Mouse (Mus musculus) erythroblast, embryonic 14.5 days (primary cell): ENCODE measurements around the gene Itga9. TPM values are rescaled to one million over a fixed set of nuclear protein-coding genes. Genes with fewer than 3 reads are reported as not detected.

Experiments used
- H3K27me3 ChIP-seq: 2 replicates; pipeline ENCODE4 v1.6.1; 2012; ENCODE audit warnings: inconsistent platforms; ENCODE audit not compliant: control insufficient read depth
- H3K36me3 ChIP-seq: 2 replicates; pipeline ENCODE4 v1.6.1; 2012; ENCODE audit warnings: mild to moderate bottlenecking, inconsistent platforms; ENCODE audit not compliant: control insufficient read depth
- H3K4me1 ChIP-seq: 2 replicates; pipeline ENCODE4 v1.6.1; 2012; ENCODE audit warnings: inconsistent platforms; ENCODE audit not compliant: control insufficient read depth
- H3K4me3 ChIP-seq: replicated peaks from 2 replicates; pipeline ENCODE3; 2012; ENCODE audit warnings: moderate library complexity, mild to moderate bottlenecking, inconsistent platforms
- H3K9me3 ChIP-seq: 2 replicates; pipeline ENCODE4 v1.6.1; 2012; ENCODE audit warnings: low read length, inconsistent platforms, mixed read lengths; ENCODE audit not compliant: control insufficient read depth
- GATA1 ChIP-seq: IDR thresholded peaks from 2 replicates; pipeline ENCODE4 v1.6.1; 2012; ENCODE audit warnings: low read length, inconsistent platforms, mixed read lengths
- TAL1 ChIP-seq: IDR thresholded peaks from 3 replicates; pipeline ENCODE4 v1.6.1; 2012; ENCODE audit warnings: low read length, inconsistent platforms, mixed read lengths
- polyA plus RNA-seq: library from polyadenylated mRNA; stranded (reverse); fragments of >175 nt; gene quantifications from 2 replicates; pipeline ENCODE4 v1.2.3, GENCODE M21; 2012

Itga9 gene
- polyA plus RNA-seq, 1 experiment, result under 0.01 TPM

DNA sequence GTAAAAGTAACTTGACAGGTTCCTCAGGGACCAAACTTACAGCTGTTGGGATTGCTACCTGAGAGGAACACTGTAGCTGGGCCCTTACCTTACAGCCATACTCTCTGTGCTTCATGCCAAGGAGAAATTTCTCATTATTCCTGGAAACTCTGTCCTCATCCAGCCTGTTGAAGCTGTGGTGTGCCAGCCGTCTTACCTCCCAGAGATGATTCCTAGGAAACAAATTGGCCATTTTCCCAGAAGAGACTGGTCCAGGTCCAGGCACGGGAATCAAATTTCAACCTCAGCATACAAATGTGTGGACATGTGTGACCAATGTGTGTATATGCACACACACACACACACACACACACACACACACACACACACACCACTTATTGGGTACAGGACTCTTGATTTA, 172.1 kb downstream of the Itga9 start:
- TF ChIP-seq GATA1, result no peak
- no peak for TF ChIP-seq TAL1
- Histone ChIP-seq H3K36me3 (no peaks in the 10 kb centered on the region), H3K9me3 (no peaks in the 10 kb centered on the region), H3K4me3 (no peak overlapping the region), H3K4me1 (no peaks in the 10 kb centered on the region), H3K27me3 (no peaks in the 10 kb centered on the region)

GRCm38 (mm10) chr9:118784621-118785020, 178.1 kb downstream of the Itga9 start:
- Histone ChIP-seq H3K36me3 (no peaks in the 10 kb centered on the region), H3K27me3 (no peaks in the 10 kb centered on the region), H3K4me3 (no peak overlapping the region), H3K9me3 (no peaks in the 10 kb centered on the region), H3K4me1 (no peaks in the 10 kb centered on the region)
- no peak for TF ChIP-seq GATA1
- TF ChIP-seq TAL1, result no peak

DNA sequence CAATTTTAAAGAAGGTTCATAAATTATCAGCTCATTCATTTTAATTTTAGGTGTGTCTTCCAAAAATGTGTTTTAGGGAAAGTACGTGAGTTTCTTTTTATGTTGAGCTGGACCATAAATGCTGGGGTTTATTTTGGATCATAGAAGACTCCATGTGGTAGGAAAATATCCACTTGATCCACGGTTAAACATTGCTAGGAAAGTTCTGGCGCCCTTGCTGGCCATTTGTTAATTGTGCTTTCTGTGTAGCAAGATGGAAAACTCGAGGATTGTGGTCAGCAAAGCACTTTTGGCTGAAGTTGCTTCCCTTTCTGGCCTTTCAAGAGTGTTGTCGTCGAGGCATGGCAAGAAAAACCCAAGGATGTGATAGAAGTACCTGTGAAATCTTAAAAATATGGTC, 179.3 kb downstream of the Itga9 start:
- no peaks in the 10 kb centered on the region for H3K27me3 ChIP-seq
- no peaks in the 10 kb centered on the region for H3K9me3 ChIP-seq
- H3K4me1 ChIP-seq, result no peaks in the 10 kb centered on the region
- H3K36me3 ChIP-seq, result no peaks in the 10 kb centered on the region
- TF ChIP-seq TAL1 (no peak), GATA1 (no peak)
- no peak overlapping the region for H3K4me3 ChIP-seq

- Histone ChIP-seq H3K36me3 (no peaks in the 10 kb centered on the region), H3K9me3 (peaks cover 8% of the 10 kb centered on the region), H3K4me1 (peaks cover 1% of the 10 kb centered on the region; the same call in 1 of the 2 replicates), H3K27me3 (no peaks in the 10 kb centered on the region), H3K4me3 (no peak overlapping the region)
- TF ChIP-seq TAL1 (no peak), GATA1 (no peak)
These were observed 182.4 kb downstream of the Itga9 start for GRCm38 (mm10) chr9:118788869-118789281.

GRCm38 (mm10) chr9:118791231-118791630, 184.7 kb downstream of the Itga9 start:
- Histone ChIP-seq H3K9me3 (peaks cover 8% of the 10 kb centered on the region), H3K27me3 (no peaks in the 10 kb centered on the region), H3K36me3 (no peaks in the 10 kb centered on the region), H3K4me3 (no peak overlapping the region), H3K4me1 (peaks cover 1% of the 10 kb centered on the region; the same call in 1 of the 2 replicates)
- TF ChIP-seq TAL1, result no peak
- TF ChIP-seq GATA1, result no peak

DNA sequence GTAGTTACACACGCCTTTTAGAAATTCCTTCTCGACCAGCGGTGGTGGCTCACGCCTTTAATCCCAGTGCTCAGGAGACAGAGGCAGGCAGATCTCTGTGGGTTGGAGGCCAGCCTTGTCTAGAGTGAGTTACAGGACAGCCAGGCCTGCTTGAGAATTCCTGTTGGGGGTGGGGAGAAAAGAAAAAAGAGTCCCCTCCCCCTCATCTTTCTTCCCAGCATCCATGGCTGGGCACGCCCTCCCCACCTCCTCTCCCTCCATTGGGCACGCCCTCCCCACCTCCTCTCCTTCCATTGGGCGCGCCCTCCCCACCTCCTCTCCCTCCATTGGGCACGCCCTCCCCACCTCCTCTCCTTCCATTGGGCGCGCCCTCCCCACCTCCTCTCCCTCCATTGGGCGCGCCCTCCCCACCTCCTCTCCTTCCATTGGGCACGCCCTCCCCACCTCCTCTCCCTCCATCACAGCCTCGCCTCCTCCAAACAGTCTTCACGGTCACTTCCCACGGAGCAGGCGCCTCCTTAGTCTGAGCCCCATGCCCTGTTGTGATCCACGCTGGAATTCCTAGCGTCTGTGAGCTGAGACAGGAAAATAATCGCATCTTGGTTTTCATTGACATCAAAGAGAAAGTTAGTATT, 186.8 kb downstream of the Itga9 start:
- Histone ChIP-seq H3K4me1 (peaks cover 1% of the 10 kb centered on the region; the same call in 1 of the 2 replicates), H3K36me3 (no peaks in the 10 kb centered on the region), H3K27me3 (no peaks in the 10 kb centered on the region), H3K9me3 (peaks cover 8% of the 10 kb centered on the region), H3K4me3 (no peak overlapping the region)
- TF ChIP-seq TAL1 (no peak), GATA1 (no peak)

DNA sequence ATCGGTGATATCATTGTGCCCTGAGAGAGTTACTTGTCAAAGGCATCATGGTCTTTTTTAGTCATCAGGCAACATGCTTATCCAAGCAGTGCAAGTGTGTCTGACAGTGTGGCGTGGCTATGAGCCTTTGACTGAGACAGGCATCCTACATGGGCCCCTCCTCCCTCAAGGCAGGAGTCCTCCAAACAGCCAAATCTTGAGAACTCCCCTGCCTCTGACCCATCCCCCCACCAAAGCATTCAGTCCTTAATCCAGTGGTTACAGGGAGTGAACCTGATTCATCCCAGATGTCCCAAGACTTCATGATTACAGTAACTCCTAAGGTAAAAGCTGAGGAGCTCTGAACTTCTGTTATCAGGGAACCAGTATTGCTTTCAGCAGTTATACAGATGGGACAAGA, 188.2 kb downstream of the Itga9 start:
- TF ChIP-seq TAL1, result no peak
- no peak for TF ChIP-seq GATA1
- Histone ChIP-seq H3K9me3 (peaks cover 8% of the 10 kb centered on the region), H3K36me3 (no peaks in the 10 kb centered on the region), H3K4me3 (no peak overlapping the region), H3K27me3 (no peaks in the 10 kb centered on the region), H3K4me1 (peaks cover 1% of the 10 kb centered on the region; the same call in 1 of the 2 replicates)

DNA sequence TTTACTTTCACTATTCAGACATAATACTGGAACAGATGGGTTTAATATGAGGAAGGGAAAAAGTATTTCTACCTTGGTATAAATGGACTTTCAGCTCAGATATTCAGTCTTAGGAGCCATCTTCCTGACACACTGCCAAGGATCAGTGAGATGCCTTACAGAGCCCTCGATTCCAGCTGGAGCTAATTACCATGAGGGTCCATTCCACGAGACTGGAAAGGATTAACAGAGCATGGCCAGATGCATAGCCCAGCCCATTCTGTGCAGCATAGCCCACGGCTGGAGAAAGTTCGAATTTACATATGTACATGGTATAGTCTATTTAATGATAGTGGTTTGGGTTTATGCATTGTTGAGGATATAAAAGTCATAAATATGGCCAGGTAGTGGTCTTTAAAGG, 188.8 kb downstream of the Itga9 start:
- TF ChIP-seq TAL1, result no peak
- TF ChIP-seq GATA1, result no peak
- Histone ChIP-seq H3K36me3 (no peaks in the 10 kb centered on the region), H3K4me1 (peaks cover 1% of the 10 kb centered on the region; the same call in 1 of the 2 replicates), H3K4me3 (no peak overlapping the region), H3K27me3 (no peaks in the 10 kb centered on the region), H3K9me3 (peaks cover 8% of the 10 kb centered on the region)

DNA sequence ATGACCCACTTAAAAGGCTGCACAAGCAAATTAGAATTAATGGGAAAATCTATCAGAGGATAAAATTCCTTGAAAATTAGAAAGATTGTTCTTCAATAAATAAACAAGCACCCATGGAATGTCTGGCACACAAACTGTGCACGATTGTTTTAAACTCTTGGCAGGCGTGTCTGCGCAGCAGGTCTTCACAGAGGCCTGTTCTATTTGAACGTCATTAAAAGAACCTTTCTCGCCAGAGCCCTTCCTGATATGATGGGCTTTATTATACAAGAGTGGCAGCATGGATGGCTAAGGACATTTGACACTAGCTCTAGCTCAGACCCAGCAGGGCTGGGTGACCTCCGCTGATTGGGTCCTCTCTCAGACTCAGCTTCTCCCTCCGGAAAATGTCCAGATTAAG, 192.6 kb downstream of the Itga9 start:
- H3K9me3 ChIP-seq, result peaks cover 2% of the 10 kb centered on the region; the same call in 1 of the 2 replicates
- H3K4me1 ChIP-seq, result no peaks in the 10 kb centered on the region
- no peaks in the 10 kb centered on the region for H3K27me3 ChIP-seq
- no peaks in the 10 kb centered on the region for H3K36me3 ChIP-seq
- TF ChIP-seq GATA1 (no peak), TAL1 (no peak)
- no peak overlapping the region for H3K4me3 ChIP-seq
